Mouse (Mus musculus) lung, adult 2 months (tissue): ENCODE data around the gene Faap100.

Experiments used
- CTCF ChIP-seq: fragments of 200-500 bp; IDR thresholded peaks from 2 replicates; pipeline ENCODE4 v1.5.1; 2011; ENCODE audit warnings: mild to moderate bottlenecking, low read length, control low read depth; ENCODE audit not compliant: insufficient read depth
- POLR2A ChIP-seq: fragments of 200-500 bp; IDR thresholded peaks from 2 replicates; pipeline ENCODE4 v1.6.1; 2011; ENCODE audit warnings: low read depth, mild to moderate bottlenecking, control low read depth, low read length, borderline replicate concordance; ENCODE audit errors: extremely low read depth

GRCm38 (mm10) chr11:120405867-120406266 lies 27.3 kb upstream of the Faap100 start:
- TF ChIP-seq CTCF (no peak), POLR2A (no peak)
